Mouse (Mus musculus) kidney, postnatal 25 days (tissue): ENCODE data around the gene Bpifa6.
"Not testable (repeated sequence)": the region's sequence is repeated elsewhere in the genome, so short reads cannot be mapped to it uniquely, and the experiment has no call there.

Experiments
- DNase-seq, 2 experiments: peaks; one replicate each; pipeline ENCODE4 v3.0.0; 2021; ENCODE audit warnings: mixed read lengths in 2 of 2

Bpifa6 gene

GRCm38 (mm10) chr2:153974582-153974981 lies at the start of gene Bpifa6:
Gene Bpifa6, plus strand, starts transcription at chr2:153974945.
- DNase-seq, result no peak

GRCm38 (mm10) chr2:153929871-153930413 lies 44.8 kb upstream of the Bpifa6 start:
- DNase-seq, result peak in 1 of 2 experiments; percentile 48

- DNase-seq, result no peak
Measured at GRCm38 (mm10) chr2:153931125-153931524, 43.6 kb upstream of the Bpifa6 start.

GRCm38 (mm10) chr2:153933311-153933710 lies 41.4 kb upstream of the Bpifa6 start:
- DNase-seq, result no peak

GRCm38 (mm10) chr2:153935348-153935747 lies 39.4 kb upstream of the Bpifa6 start:
- DNase-seq, result no peak

- DNase-seq, result no peak
Measured at GRCm38 (mm10) chr2:153937843-153938242, 36.9 kb upstream of the Bpifa6 start, which contains the start of gene Bpifb4. Gene Bpifb4, plus strand, starts transcription at chr2:153938212.

GRCm38 (mm10) chr2:153943537-153943936 lies 31.2 kb upstream of the Bpifa6 start:
- DNase-seq, result peak in 1 of 2 experiments; percentile 46

GRCm38 (mm10) chr2:153944567-153944966 lies 30.2 kb upstream of the Bpifa6 start:
- no peak for DNase-seq

GRCm38 (mm10) chr2:153952897-153953296 lies 21.8 kb upstream of the Bpifa6 start:
- DNase-seq, result peak; percentile 45 to 68

GRCm38 (mm10) chr2:153953836-153954235 lies 20.9 kb upstream of the Bpifa6 start:
- peak in 1 of 2 experiments; percentile 44 for DNase-seq

GRCm38 (mm10) chr2:153962821-153963331 lies 11.9 kb upstream of the Bpifa6 start:
- no peak for DNase-seq

GRCm38 (mm10) chr2:153963334-153963733 lies 11.4 kb upstream of the Bpifa6 start:
- DNase-seq, result no peak

- DNase-seq, result no peak
Measured at GRCm38 (mm10) chr2:153970221-153970620, 4.5 kb upstream of the Bpifa6 start.

- DNase-seq, result peak; percentile 77 to 89
Measured at GRCm38 (mm10) chr2:153995770-153996169, 21.0 kb downstream of the Bpifa6 start.

- DNase-seq, result no peak
Measured at GRCm38 (mm10) chr2:154000501-154000900, 25.8 kb downstream of the Bpifa6 start.

GRCm38 (mm10) chr2:154001056-154001455 lies 26.3 kb downstream of the Bpifa6 start:
- DNase-seq, result no peak

- DNase-seq, result no peak
Measured at GRCm38 (mm10) chr2:154004456-154004855, 29.7 kb downstream of the Bpifa6 start.

GRCm38 (mm10) chr2:154005094-154005493 lies 30.3 kb downstream of the Bpifa6 start:
- DNase-seq, result no peak

GRCm38 (mm10) chr2:154005734-154006133 lies 31.0 kb downstream of the Bpifa6 start:
- DNase-seq, result no peak

GRCm38 (mm10) chr2:154006331-154006730 lies 31.6 kb downstream of the Bpifa6 start:
- DNase-seq, result no peak

- no peak for DNase-seq
Measured at GRCm38 (mm10) chr2:154007381-154007780, 32.6 kb downstream of the Bpifa6 start.

GRCm38 (mm10) chr2:154007965-154008364 lies 33.2 kb downstream of the Bpifa6 start, which contains the start of gene Bpifa2:
Gene Bpifa2, plus strand, starts transcription at chr2:154008265.
- DNase-seq, result no peak

- peak; percentile 35 to 53 for DNase-seq
Measured at GRCm38 (mm10) chr2:154017990-154018389, 43.2 kb downstream of the Bpifa6 start.

GRCm38 (mm10) chr2:154024676-154025075 lies 49.9 kb downstream of the Bpifa6 start:
- DNase-seq, result not testable (repeated sequence)

- peak in 1 of 2 experiments; percentile 44 for DNase-seq
Measured at GRCm38 (mm10) chr2:154038932-154039331, 64.2 kb downstream of the Bpifa6 start.
